Mouse (Mus musculus) kidney, postnatal 25 days (tissue): ENCODE results near the gene Gm29582.
"Not testable (repeated sequence)": the region's sequence is repeated elsewhere in the genome, so short reads cannot be mapped to it uniquely, and the experiment has no call there.

Source experiments
- DNase-seq, 2 experiments: peaks; one replicate each; pipeline ENCODE4 v3.0.0; 2021; ENCODE audit warnings: mixed read lengths in 2 of 2

Gm29582 gene

GRCm38 (mm10) chrY:30738461-30738860 is at the start of gene Gm29582:
Gene Gm29582 (minus strand): TSS chrY:30738561.
- not testable (repeated sequence) for DNase-seq
